Mouse (Mus musculus): Measurements from ENCODE around the gene Ces3a.

GRCm38 (mm10) chr8:105068971-105069370 lies 20.6 kb downstream of the Ces3a start:
- TF ChIP-seq USF1 (IDR thresholded peaks at IDR 0.05; ENCODE audit: low read depth) (no peak), CTCF (IDR thresholded peaks at IDR 0.05; ENCODE audit: control insufficient read depth, insufficient read depth, insufficient read length) (no peak)

Measured in C2C12 (cell line).